Mouse (Mus musculus): Measurements from ENCODE around the gene Tbc1d13. TPM values are rescaled to one million over a fixed set of nuclear protein-coding genes. Genes with fewer than 3 reads are reported as not detected.

Gene Tbc1d13
- polyA plus RNA-seq (2021; fragmentation: Nextera tagmentation), result 19.4 and 23.7 TPM in 2 replicates
- long read RNA-seq, experiment 1, partial matches to known transcripts, result 1 of 3 reads
- long read RNA-seq, experiment 1, other reads (novel, unspliced or antisense), result 1 of 3 reads
- long read RNA-seq, experiment 2, partial matches to known transcripts, result 4 of 6 reads
- long read RNA-seq, experiment 2, other reads (novel, unspliced or antisense), result 2 of 6 reads

DNA sequence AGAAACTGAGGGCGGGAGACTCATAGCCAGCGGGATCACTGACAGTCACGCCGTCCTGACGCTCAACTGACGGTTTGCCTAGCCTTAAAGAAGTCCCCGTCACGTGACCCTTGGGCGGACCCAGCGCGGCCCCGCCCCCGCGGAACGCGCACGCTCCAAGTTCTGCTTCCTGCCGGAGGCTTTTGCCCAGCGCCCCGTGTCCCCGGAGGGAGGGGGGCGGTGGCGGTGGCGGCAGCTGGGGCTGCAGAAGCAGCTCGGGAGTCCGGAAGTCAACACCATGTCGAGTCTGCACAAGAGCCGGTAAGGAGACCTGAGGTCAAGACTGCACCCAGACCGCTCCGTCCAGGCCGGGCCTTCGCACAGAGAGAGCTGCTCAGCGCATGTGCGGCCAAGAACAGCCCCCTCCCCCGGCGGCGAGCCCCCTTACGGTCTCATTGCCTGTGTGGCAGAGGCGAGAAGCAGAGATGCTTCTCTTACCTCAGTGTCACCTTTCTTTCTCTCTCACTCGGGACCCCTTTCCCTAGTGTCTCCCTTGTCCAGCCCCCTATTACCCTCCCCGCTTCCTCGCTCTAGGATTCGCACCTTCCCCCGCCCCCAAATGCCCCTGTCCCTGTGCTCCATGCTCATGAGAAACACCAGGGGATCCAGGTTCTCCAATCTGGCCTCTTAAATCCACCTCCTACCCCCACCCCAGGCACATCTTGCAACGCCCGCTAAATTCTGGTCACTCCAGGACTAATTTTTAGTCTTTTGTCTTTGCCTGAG, at the start of gene Tbc1d13:
TSS of gene Tbc1d13 (plus strand) at position 134 of the 765 bp plus-strand sequence.

DNA sequence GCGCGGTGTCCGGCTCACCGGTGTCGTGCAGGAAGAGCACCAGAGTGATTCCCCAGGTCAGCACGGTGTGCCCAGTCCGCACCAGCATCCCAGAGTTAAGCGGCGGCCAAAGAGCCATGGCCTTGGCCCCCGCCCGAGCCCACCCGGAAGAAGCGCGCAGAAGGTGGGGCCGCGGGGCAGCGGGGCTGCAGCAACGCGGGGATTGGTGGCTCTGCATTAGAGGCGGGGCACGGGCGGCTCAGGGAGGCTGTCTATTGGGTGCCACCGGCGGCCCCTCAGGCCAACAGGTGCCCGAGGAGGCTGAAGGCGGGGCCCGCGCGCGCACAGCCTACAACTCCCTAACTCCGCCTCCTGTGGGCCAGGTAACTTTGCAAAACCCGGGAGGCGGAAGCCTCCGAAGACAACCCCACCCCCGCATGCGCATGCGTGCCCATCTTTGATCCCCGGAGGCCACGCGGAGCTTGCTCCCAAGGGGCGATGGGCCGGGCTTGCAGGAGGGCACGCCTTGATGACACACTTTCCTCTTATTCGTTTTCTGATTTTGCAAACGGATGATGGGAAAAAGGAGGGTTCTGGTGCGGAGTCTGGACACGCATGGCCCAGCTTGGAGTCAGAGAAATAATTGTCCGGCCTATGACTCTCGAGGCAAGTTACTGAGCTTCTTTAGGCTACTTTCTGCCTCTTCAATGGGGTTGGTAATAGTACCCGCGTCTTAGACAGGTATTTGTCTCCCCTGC, 39.9 kb upstream of the Tbc1d13 start, which contains the start of gene Zdhhc12:
TSS of gene Zdhhc12 (minus strand) at position 178 of the 737 bp plus-strand sequence.

DNA sequence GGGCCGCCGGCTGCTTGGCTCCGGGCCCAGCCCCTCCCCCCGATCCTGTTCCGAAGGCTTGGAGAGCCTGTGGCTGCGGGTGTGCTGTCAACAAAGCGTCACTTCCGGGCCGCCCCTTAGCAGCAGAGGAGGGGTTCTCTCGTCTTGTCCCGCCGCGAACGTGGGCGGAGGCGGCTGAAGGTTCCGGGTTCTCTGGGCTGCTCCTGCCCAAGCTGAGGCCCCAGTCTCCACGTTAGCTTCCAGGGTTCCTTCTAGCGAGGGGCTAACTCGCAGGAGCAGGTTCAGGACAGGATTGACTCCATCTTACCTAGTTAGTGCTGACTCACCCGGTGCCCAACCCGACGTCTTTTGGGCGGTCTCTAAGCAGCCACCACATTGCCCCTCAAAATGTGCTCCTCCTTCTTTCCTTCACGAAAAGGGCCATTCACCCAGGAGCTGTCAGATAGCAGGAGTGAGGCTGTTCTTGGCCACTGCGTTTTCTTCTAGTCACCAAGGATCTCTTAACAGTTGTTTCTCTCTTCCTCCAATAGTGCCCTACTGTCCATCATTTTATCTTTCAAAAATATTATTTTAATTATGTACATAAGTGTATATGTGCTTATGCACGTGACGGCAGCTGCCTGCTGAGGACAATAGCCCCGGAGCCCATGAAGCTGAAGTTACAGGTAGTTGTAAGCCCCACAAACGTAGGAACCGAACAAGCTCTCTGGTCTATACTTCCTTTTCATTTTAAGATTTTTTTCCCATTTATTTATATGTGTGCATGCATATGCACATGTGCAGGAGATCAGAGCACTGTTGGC, 8.9 kb upstream of the Tbc1d13 start, which contains the start of gene Zer1:
TSS of gene Zer1 (minus strand) at position 114 of the 803 bp plus-strand sequence.

DNA sequence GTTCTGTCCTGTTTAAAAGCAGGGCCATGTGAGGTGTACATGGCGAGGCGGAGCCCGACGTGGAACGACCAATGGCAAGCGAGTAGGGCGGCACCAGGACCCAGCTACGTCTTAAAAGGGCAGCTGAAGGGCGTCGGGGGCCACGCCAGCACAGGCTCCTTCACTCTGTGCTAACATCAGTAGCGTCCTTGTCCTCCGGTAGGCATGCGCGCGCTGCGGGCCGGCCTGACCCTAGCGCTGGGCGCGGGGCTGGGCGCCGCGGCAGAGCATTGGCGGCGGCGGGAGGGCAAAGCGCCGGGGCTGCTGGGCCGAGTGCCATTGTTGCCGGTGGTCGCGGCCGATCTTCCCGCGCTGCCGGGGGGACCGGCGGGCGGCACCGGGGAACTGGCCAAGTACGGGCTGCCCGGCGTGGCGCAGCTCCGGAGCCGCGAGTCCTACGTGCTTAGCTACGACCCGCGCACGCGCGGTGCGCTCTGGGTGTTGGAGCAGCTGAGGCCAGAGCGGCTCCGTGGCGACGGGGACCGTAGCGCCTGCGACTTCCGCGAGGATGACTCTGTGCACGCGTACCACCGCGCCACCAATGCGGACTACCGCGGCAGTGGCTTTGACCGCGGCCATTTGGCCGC, 37.9 kb downstream of the Tbc1d13 start, which contains the start of gene Endog:
TSS of gene Endog (plus strand) at position 123 of the 626 bp plus-strand sequence.

DNA sequence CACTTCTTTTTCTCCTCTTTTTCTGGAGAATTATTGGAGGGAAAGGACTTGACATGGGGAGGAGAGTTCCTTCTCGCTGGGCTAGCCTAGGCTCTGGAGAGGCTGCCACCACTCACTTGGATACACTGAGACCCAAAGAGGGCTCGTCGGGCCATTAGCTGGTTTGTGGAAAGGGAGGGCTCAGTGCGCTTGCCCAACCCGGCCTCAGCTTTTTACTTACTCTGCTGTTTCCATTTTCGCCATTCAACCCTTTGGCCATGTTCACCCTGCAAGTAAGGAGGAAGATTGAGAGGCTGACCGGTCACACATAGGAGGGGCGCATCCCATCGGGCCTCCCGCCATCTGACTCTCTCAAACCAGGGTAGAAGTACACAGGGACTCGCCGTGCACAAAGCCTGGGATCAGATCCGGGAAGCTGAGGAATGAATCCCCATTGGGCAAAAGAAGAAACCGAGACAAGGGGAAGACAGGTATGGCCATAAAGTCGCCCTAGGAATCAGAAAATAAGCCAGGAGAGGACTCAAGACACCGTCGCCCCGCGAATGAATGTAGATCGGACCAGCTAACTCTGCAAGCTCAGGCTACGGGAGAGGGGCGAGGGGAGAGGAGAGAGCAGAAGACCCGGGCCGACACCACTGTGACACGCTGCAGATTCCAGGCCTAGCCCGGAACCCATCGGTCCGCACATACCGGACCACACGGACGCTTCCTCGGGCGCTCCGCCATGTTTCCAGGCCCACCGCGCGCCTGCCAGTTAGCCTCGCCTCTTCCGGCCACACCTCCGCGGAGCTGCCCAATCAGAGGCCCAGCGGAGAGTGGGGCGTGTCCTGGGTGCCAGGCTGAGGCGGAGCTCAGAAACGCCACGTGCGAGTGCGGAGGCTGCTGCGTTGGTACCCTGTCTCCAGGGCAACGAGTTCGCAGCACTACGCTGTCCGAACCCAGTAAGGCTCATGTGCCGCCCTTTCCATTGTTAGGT, 44.4 kb downstream of the Tbc1d13 start, which contains the start of gene Spout1:
TSS of gene Spout1 (minus strand) at position 760 of the 976 bp plus-strand sequence.

Other genes starting within 250 kb of the Tbc1d13 start
- 20.4 and 21.1 TPM in 2 replicates for gene Odf2, start 244.5 kb upstream of the Tbc1d13 start, polyA plus RNA-seq (2021; fragmentation: Nextera tagmentation)
- 30.3 and 35.1 TPM in 2 replicates for gene Gle1, start 198.3 kb upstream of the Tbc1d13 start, polyA plus RNA-seq (2021; fragmentation: Nextera tagmentation)
- 177 and 197 TPM in 2 replicates for gene Sptan1, start 168.2 kb upstream of the Tbc1d13 start, polyA plus RNA-seq (2021; fragmentation: Nextera tagmentation)
- gene Wdr34, start 84.9 kb upstream of the Tbc1d13 start, polyA plus RNA-seq (2021; fragmentation: Nextera tagmentation), result 39.2 and 40.9 TPM in 2 replicates
- gene Set, start 76.4 kb upstream of the Tbc1d13 start, polyA plus RNA-seq (2021; fragmentation: Nextera tagmentation), result 164 and 217 TPM in 2 replicates
- 0.34 and 0.40 TPM in 2 replicates for gene Pkn3, start 56.1 kb upstream of the Tbc1d13 start, polyA plus RNA-seq (2021; fragmentation: Nextera tagmentation)
- 22.1 and 28.3 TPM in 2 replicates for gene Zdhhc12, start 40.1 kb upstream of the Tbc1d13 start, polyA plus RNA-seq (2021; fragmentation: Nextera tagmentation)
- 13.4 and 14.0 TPM in 2 replicates for gene Zer1, start 9.2 kb upstream of the Tbc1d13 start, polyA plus RNA-seq (2021; fragmentation: Nextera tagmentation)
- 28.5 and 35.1 TPM in 2 replicates for gene Endog, start 37.7 kb downstream of the Tbc1d13 start, polyA plus RNA-seq (2021; fragmentation: Nextera tagmentation)
- gene Spout1, start 44.7 kb downstream of the Tbc1d13 start, polyA plus RNA-seq (2021; fragmentation: Nextera tagmentation), result 29.8 and 30.8 TPM in 2 replicates
- gene Kyat1, start 72.1 kb downstream of the Tbc1d13 start, polyA plus RNA-seq (2021; fragmentation: Nextera tagmentation), result 8.4 and 9.9 TPM in 2 replicates
- gene Lrrc8a, start 104.0 kb downstream of the Tbc1d13 start, polyA plus RNA-seq (2021; fragmentation: Nextera tagmentation), result 31.1 and 48.4 TPM in 2 replicates
- gene Gm28035, start 106.8 kb downstream of the Tbc1d13 start, polyA plus RNA-seq (2021; fragmentation: Nextera tagmentation), result 0.04 TPM in 1 of 2 replicates, not detected in the other
- 16.4 and 17.1 TPM in 2 replicates for gene Phyhd1, start 132.5 kb downstream of the Tbc1d13 start, polyA plus RNA-seq (2021; fragmentation: Nextera tagmentation)
- not detected in 2 replicates for gene Gm28038, start 147.3 kb downstream of the Tbc1d13 start, polyA plus RNA-seq (2021; fragmentation: Nextera tagmentation)
- gene Dolk, start 152.6 kb downstream of the Tbc1d13 start, polyA plus RNA-seq (2021; fragmentation: Nextera tagmentation), result 29.1 and 29.6 TPM in 2 replicates
- gene Nup188, start 152.7 kb downstream of the Tbc1d13 start, polyA plus RNA-seq (2021; fragmentation: Nextera tagmentation), result 7.1 and 10.8 TPM in 2 replicates
- 199 and 210 TPM in 2 replicates for gene Sh3glb2, start 225.6 kb downstream of the Tbc1d13 start, polyA plus RNA-seq (2021; fragmentation: Nextera tagmentation)
- gene Miga2, start 230.5 kb downstream of the Tbc1d13 start, polyA plus RNA-seq (2021; fragmentation: Nextera tagmentation), result 19.1 and 21.3 TPM in 2 replicates